Mouse (Mus musculus): ENCODE results near the gene Tbx15. TPM values are rescaled to one million over a fixed set of nuclear protein-coding genes. Genes with fewer than 3 reads are reported as not detected.
"Not testable (repeated sequence)": the region's sequence is repeated elsewhere in the genome, so short reads cannot be mapped to it uniquely, and the experiment has no call there.

Tbx15 gene
- polyA plus RNA-seq, 1 experiment: 1.5 TPM

DNA sequence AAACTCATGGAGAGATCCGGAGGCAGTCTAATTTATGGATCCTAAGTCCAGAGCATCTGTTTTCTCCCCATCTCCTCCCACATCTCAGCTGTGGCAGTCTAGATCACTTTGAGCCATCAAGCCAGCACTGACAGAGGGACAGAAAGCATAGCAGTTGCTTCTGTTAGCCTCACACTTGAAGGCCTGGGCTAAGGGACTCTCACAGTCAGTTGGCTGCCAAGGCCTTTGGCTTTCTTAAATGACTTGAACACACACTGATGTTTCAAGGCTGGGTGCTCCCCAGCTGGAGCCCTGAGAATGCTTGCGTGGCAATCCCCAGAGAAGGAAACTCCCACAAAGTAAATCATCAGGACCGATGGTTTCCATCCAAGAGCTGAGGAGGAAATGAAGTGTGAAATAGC is 52.4 kb downstream of the Tbx15 start:
- TF ChIP-seq POLR2A (IDR thresholded peaks at IDR 0.05; ENCODE audit: extremely low read depth, insufficient read depth, low read length) (no peak), CTCF (IDR thresholded peaks at IDR 0.05; ENCODE audit: extremely low read depth, insufficient read depth, low read length) (no peak)
- Histone ChIP-seq H3K4me3 (ENCODE audit: insufficient read depth, low read length) (no peak overlapping the region), H3K27ac (ENCODE audit: insufficient read depth, low read length) (no peak overlapping the region), H3K4me1 (ENCODE audit: control insufficient read depth, insufficient read depth, low read length) (no peaks in the 10 kb centered on the region)

DNA sequence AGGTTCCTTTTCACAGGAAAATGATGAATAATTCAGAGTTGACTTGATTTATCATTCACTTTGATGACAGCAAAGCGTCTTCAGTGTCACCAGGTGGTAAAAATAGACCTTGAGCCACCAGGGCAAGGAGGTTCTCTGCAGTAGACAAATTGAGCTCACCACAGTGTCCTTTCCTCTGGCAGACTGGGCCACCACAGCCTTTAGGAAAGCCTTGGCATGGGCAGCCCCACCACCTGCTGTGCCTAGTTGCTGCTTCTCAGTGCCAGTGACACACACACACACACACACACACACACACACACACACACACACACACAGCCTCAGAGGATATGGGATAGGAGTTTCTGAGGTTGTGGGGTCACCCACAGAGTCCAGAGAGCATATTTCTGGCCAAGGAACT is 54.0 kb downstream of the Tbx15 start:
- H3K4me3 ChIP-seq (ENCODE audit: insufficient read depth, low read length); H3K27ac ChIP-seq (ENCODE audit: insufficient read depth, low read length): not testable (repeated sequence)

DNA sequence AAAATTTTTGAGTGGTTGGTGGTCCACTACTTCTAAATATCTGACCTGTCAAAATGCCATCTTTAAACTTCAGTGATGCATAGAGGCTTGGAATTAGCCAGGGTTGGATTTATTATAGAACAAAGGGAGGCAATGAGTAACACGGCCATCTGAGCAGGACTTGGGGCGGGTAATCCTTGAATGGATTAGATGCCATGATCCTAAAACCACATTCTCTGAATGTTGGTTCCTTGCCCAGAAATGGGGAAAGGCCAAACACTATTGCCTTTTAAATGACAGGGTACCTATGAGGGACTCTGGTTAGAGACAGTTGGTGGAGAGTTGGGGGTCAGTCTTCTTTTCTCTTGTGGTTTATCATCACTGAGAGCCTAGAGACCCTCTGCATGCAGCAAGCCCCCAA is 55.1 kb downstream of the Tbx15 start:
- Histone ChIP-seq H3K4me1 (ENCODE audit: control insufficient read depth, insufficient read depth, low read length) (no peaks in the 10 kb centered on the region), H3K27ac (ENCODE audit: insufficient read depth, low read length) (no peak overlapping the region), H3K4me3 (ENCODE audit: insufficient read depth, low read length) (no peak overlapping the region)
- TF ChIP-seq CTCF (IDR thresholded peaks at IDR 0.05; ENCODE audit: extremely low read depth, insufficient read depth, low read length): no peak
- TF ChIP-seq POLR2A (IDR thresholded peaks at IDR 0.05; ENCODE audit: extremely low read depth, insufficient read depth, low read length): no peak

More for the DNA sequence above, 54.0 kb downstream of the Tbx15 start:
- not testable (repeated sequence) for H3K4me1 ChIP-seq (ENCODE audit: control insufficient read depth, insufficient read depth, low read length)

DNA sequence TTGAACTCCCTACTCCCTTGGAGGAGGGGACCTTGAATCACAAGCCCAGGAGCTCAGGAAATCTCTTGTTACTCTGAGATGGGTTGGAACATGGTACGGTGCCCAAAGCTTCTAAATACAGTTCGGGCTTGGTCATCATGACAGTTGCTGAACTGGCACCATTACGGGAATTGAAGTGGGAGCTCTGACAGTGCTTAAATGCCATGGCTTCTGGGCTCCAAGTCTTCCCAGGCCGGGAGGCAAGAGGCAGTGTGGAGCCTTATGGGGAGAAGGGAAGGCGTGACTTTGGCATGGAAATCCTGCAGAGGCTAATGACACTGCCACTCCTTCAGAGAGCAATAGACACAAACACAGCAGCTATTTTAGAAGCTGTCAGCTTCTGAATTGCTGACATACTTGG is 56.0 kb downstream of the Tbx15 start:
- Histone ChIP-seq H3K4me1 (ENCODE audit: control insufficient read depth, insufficient read depth, low read length) (no peaks in the 10 kb centered on the region), H3K27ac (ENCODE audit: insufficient read depth, low read length) (no peak overlapping the region), H3K4me3 (ENCODE audit: insufficient read depth, low read length) (no peak overlapping the region)
- TF ChIP-seq POLR2A (IDR thresholded peaks at IDR 0.05; ENCODE audit: extremely low read depth, insufficient read depth, low read length) (no peak), CTCF (IDR thresholded peaks at IDR 0.05; ENCODE audit: extremely low read depth, insufficient read depth, low read length) (no peak)

DNA sequence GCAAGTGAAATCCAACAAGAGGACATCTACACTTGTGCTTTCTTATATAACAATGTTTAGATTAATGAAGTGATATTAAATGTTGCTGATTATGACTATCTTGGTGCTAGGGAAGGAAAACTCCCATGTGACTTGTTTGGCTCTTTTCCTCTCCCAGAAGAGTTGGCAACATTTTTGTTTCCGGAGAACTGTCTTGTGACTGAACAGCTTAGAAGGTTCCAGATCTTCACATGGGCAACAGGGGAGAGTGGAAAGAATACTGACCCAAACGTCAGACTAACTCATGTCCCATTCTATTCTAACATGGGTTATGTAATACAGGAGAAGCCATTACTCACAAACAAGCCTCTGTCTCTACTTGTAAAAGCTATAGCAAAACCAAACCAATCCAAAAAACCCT is 60.7 kb downstream of the Tbx15 start:
- Histone ChIP-seq H3K27ac (ENCODE audit: insufficient read depth, low read length) (no peak overlapping the region), H3K4me1 (ENCODE audit: control insufficient read depth, insufficient read depth, low read length) (no peaks in the 10 kb centered on the region)
- TF ChIP-seq POLR2A (IDR thresholded peaks at IDR 0.05; ENCODE audit: extremely low read depth, insufficient read depth, low read length): no peak
- TF ChIP-seq CTCF (IDR thresholded peaks at IDR 0.05; ENCODE audit: extremely low read depth, insufficient read depth, low read length): no peak

DNA sequence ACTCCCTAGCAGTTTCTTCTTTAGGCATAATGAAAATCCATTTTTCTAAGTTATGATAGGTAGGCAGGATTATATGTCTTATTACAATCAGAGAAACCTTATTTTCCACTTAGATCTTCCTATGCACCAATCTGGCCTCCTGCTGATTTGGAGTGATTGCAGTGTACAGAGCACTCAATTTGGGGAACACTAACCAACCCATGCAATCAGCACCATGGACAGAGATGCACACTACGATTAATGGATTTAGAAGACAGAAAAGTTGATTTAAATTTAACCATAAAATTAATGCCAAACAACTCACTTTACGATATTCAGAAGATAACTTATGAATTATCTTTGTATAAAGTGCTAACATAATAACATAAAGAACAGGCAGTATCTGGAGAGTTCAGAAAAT is 70.7 kb downstream of the Tbx15 start:
- H3K27ac ChIP-seq (ENCODE audit: insufficient read depth, low read length): no peak overlapping the region
- TF ChIP-seq CTCF (IDR thresholded peaks at IDR 0.05; ENCODE audit: extremely low read depth, insufficient read depth, low read length): no peak
- TF ChIP-seq POLR2A (IDR thresholded peaks at IDR 0.05; ENCODE audit: extremely low read depth, insufficient read depth, low read length): no peak
- H3K4me1 ChIP-seq (ENCODE audit: control insufficient read depth, insufficient read depth, low read length): no peaks in the 10 kb centered on the region
- no peak overlapping the region for H3K4me3 ChIP-seq (ENCODE audit: insufficient read depth, low read length)

More for the DNA sequence above, 60.7 kb downstream of the Tbx15 start:
- no peak overlapping the region for H3K4me3 ChIP-seq (ENCODE audit: insufficient read depth, low read length)

DNA sequence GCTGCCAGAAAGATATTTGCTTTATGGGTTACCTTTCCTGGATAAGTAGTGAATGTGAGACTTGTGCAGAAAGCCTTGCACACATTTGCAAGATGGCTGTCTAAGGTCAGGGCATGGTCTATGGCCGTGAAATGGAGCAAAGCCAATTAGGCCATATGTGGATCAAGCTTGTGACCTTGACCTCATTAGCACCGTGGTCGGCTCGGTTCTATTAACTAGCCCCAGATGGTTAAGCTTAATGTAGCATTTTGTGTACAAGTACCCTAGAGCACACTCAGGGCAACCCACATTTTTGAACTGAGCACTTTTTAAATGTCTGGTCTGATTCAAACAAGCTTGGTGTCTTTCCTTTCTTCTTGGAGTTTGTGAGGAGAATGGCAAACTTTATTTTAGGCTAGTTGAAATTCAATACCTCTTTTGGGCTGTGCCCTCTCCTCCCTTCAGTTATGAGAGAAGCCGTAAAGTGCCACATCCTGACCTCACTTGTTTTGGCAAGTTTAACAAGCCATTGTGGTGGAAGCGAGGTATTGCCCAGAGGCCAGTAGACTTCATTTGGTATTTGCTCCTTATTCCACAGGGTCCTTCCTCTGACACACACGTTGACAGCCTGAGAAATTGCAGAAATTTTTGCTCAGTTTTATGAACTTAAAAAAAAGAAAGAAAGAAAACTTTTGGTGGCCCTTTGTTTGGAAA is 71.9 kb downstream of the Tbx15 start:
- Histone ChIP-seq H3K27ac (ENCODE audit: insufficient read depth, low read length) (no peak overlapping the region), H3K4me1 (ENCODE audit: control insufficient read depth, insufficient read depth, low read length) (no peaks in the 10 kb centered on the region), H3K4me3 (ENCODE audit: insufficient read depth, low read length) (no peak overlapping the region)
- no peak for TF ChIP-seq CTCF (IDR thresholded peaks at IDR 0.05; ENCODE audit: extremely low read depth, insufficient read depth, low read length)
- TF ChIP-seq POLR2A (IDR thresholded peaks at IDR 0.05; ENCODE audit: extremely low read depth, insufficient read depth, low read length): no peak

DNA sequence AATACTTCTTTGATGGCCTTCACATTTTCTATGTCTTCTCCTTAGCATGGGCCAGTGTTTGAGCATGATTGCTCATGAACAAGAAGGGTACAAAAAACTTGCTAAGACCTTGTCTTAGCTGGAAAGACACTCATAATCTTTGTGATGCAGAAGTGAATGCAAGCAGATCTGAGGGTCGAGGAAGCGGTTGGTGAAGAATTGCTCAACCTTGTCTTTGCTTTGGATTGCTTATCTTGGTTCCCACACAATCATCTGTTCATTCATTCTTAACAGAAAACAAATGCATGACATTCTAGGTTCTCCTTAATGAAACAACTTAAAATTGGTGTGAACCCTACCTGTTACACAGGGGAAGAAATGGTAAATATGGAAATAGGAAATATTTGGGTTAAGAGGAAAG is 82.2 kb downstream of the Tbx15 start:
- Histone ChIP-seq H3K27ac (ENCODE audit: insufficient read depth, low read length) (no peak overlapping the region), H3K4me3 (ENCODE audit: insufficient read depth, low read length) (no peak overlapping the region), H3K4me1 (ENCODE audit: control insufficient read depth, insufficient read depth, low read length) (no peaks in the 10 kb centered on the region)
- TF ChIP-seq CTCF (IDR thresholded peaks at IDR 0.05; ENCODE audit: extremely low read depth, insufficient read depth, low read length) (no peak), POLR2A (IDR thresholded peaks at IDR 0.05; ENCODE audit: extremely low read depth, insufficient read depth, low read length) (no peak)

DNA sequence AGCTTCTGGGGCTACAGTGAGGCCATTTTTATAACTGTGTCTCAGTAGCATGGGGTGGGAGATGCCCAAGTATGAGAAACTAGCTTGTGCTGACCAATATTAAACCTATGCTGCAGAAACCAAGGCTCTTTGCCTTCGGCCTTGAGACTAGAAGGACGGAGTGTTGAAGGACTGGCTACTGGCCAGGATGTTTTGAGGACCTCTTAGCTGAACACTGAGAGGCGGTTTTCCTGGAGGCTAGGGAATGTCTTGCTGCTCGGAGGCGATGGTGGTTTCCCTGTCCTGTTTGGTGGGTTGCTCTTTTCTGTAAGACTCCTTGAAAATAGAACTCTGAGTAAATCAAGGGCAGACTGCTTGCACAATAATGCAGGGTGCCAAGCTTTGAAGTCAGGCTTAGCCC is 89.1 kb downstream of the Tbx15 start:
- H3K4me3 ChIP-seq (ENCODE audit: insufficient read depth, low read length): no peak overlapping the region
- no peak for TF ChIP-seq CTCF (IDR thresholded peaks at IDR 0.05; ENCODE audit: extremely low read depth, insufficient read depth, low read length)
- no peak for TF ChIP-seq POLR2A (IDR thresholded peaks at IDR 0.05; ENCODE audit: extremely low read depth, insufficient read depth, low read length)
- no peaks in the 10 kb centered on the region for H3K4me1 ChIP-seq (ENCODE audit: control insufficient read depth, insufficient read depth, low read length)
- H3K27ac ChIP-seq (ENCODE audit: insufficient read depth, low read length): no peak overlapping the region

DNA sequence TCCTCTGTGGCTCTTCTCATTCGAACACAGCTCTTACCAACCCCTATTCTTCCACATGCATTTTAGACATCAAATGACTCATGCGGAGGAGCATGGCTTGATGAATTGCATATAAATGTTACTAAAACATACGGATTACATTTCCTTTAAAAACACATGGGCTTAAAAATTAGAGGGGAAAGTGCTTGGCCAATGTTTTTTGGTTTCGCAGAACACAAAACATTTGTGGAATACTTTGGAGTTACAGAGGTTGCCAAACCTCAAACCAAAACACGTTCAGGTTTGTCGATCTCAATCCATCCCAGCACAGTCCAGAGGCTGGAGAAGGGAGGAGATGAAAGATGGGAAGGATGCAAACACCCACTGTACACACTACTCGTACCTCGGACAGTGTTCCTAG is 90.9 kb downstream of the Tbx15 start:
- no peak overlapping the region for H3K4me3 ChIP-seq (ENCODE audit: insufficient read depth, low read length)
- no peak overlapping the region for H3K27ac ChIP-seq (ENCODE audit: insufficient read depth, low read length)
- H3K4me1 ChIP-seq (ENCODE audit: control insufficient read depth, insufficient read depth, low read length): no peaks in the 10 kb centered on the region
- no peak for TF ChIP-seq CTCF (IDR thresholded peaks at IDR 0.05; ENCODE audit: extremely low read depth, insufficient read depth, low read length)
- TF ChIP-seq POLR2A (IDR thresholded peaks at IDR 0.05; ENCODE audit: extremely low read depth, insufficient read depth, low read length): no peak
